Mouse (Mus musculus) CH12.LX (cell line): Measurements from ENCODE around the gene Gsto2. TPM values are rescaled to one million over a fixed set of nuclear protein-coding genes. Genes with fewer than 3 reads are reported as not detected.

ENCODE experiments used
- DNase-seq: peaks from one replicate; pipeline ENCODE4 v3.0.0-alpha.2; 2013; ENCODE audit errors: extremely low read depth
- H3K27ac ChIP-seq: 2 replicates; pipeline ENCODE4 v1.5.1; 2012; ENCODE audit warnings: low read depth, mild to moderate bottlenecking, control low read depth, moderate library complexity; ENCODE audit not compliant: insufficient read depth
- H3K27me3 ChIP-seq: replicated peaks from 2 replicates; pipeline ENCODE3; 2012; ENCODE audit warnings: inconsistent platforms
- H3K36me3 ChIP-seq, 2 experiments: replicated peaks in 1 of 2; 2 replicates each; pipeline versions ENCODE3 to v1.6.1; 2012; ENCODE audit warnings: inconsistent platforms in 1 of 2, low read length in 1 of 2, mild to moderate bottlenecking in 1 of 2, mixed read lengths in 1 of 2, moderate library complexity in 1 of 2; ENCODE audit not compliant: control insufficient read depth in 1 of 2, insufficient read depth in 1 of 2
- H3K4me1 ChIP-seq, 2 experiments: 2 replicates each; pipeline ENCODE4 v1.6.1; 2012; ENCODE audit warnings: inconsistent platforms in 1 of 2, moderate library complexity in 1 of 2; ENCODE audit not compliant: insufficient read depth in 2 of 2, control insufficient read depth in 1 of 2
- H3K4me2 ChIP-seq: 2 replicates; pipeline ENCODE4 v1.6.1; 2012; ENCODE audit warnings: low read depth, mild to moderate bottlenecking, control low read depth; ENCODE audit not compliant: poor library complexity, insufficient read depth, severe bottlenecking
- H3K4me3 ChIP-seq, 3 experiments: fragments of 150-350 bp in 1 of 3; sonication (generic) in 1 of 3; replicated peaks in 1 of 3; 2 replicates each; pipeline versions ENCODE3 to v1.5.1; 2011 to 2012; ENCODE audit warnings: low read depth in 2 of 3, low read length in 2 of 3, mild to moderate bottlenecking in 2 of 3, moderate library complexity in 2 of 3, control low read depth in 1 of 3, improper control_type of control experiment in 1 of 3, inconsistent platforms in 1 of 3, mixed read lengths in 1 of 3; ENCODE audit not compliant: poor library complexity in 1 of 3
- H3K79me2 ChIP-seq: replicated peaks from 2 replicates; pipeline ENCODE4 v1.6.1; 2012; ENCODE audit warnings: mild to moderate bottlenecking, moderate library complexity; ENCODE audit not compliant: control insufficient read depth, poor library complexity, insufficient read depth, severe bottlenecking; ENCODE audit errors: extremely low read depth
- H3K9ac ChIP-seq: 2 replicates; pipeline ENCODE4 v1.6.1; 2012; ENCODE audit warnings: low read depth, mild to moderate bottlenecking, control low read depth, moderate library complexity; ENCODE audit not compliant: insufficient read depth
- H3K9me3 ChIP-seq: replicated peaks from 2 replicates; pipeline ENCODE3; 2012; ENCODE audit warnings: low read length, inconsistent platforms, mixed read lengths
- CHD1 ChIP-seq: IDR thresholded peaks from 2 replicates; pipeline ENCODE4 v1.6.1; 2012; ENCODE audit warnings: low read depth, low read length, improper control_type of control experiment, inconsistent platforms
- CHD2 ChIP-seq: IDR thresholded peaks from 2 replicates; pipeline ENCODE4 v1.6.1; 2011; ENCODE audit warnings: low read length, improper control_type of control experiment
- CTCF ChIP-seq, 2 experiments: IDR thresholded peaks in 1 of 2; conservative IDR thresholded peaks in 1 of 2; 2 replicates each; pipeline ENCODE4 v1.5.1; 2011 to 2012; ENCODE audit warnings: low read depth in 2 of 2, low read length in 2 of 2, improper control_type of control experiment in 1 of 2, inconsistent platforms in 1 of 2, mild to moderate bottlenecking in 1 of 2, moderate library complexity in 1 of 2
- E2F4 ChIP-seq: IDR thresholded peaks from 2 replicates; pipeline ENCODE4 v1.6.1; 2011; ENCODE audit warnings: low read depth, low read length, improper control_type of control experiment; ENCODE audit not compliant: insufficient replicate concordance
- ELF1 ChIP-seq: IDR thresholded peaks from 2 replicates; pipeline ENCODE4 v1.6.1; 2014; ENCODE audit warnings: low read depth, mild to moderate bottlenecking, inconsistent platforms, low read length, improper control_type of control experiment
- EP300 ChIP-seq: IDR thresholded peaks from 2 replicates; pipeline ENCODE4 v1.6.1; 2011; ENCODE audit warnings: low read length, improper control_type of control experiment
- GABPA ChIP-seq: IDR thresholded peaks from 2 replicates; pipeline ENCODE4 v1.6.1; 2012; ENCODE audit warnings: low read depth, low read length, improper control_type of control experiment, inconsistent platforms; ENCODE audit not compliant: insufficient replicate concordance
- HCFC1 ChIP-seq: IDR thresholded peaks from 2 replicates; pipeline ENCODE4 v1.6.1; 2012; ENCODE audit warnings: low read depth, mild to moderate bottlenecking, inconsistent platforms, low read length, improper control_type of control experiment
- JUN ChIP-seq: IDR thresholded peaks from 2 replicates; pipeline ENCODE4 v1.6.1; 2011; ENCODE audit warnings: low read depth, mild to moderate bottlenecking, low read length, improper control_type of control experiment, moderate library complexity; ENCODE audit not compliant: insufficient read depth
- JUND ChIP-seq: conservative IDR thresholded peaks from 2 replicates; pipeline ENCODE4 v1.6.1; 2011; ENCODE audit warnings: low read depth, low read length, improper control_type of control experiment
- KAT2A ChIP-seq: IDR thresholded peaks from 2 replicates; pipeline ENCODE4 v1.6.1; 2012; ENCODE audit warnings: low read length, improper control_type of control experiment, inconsistent platforms; ENCODE audit not compliant: insufficient replicate concordance
- MAX ChIP-seq: IDR thresholded peaks from 2 replicates; pipeline ENCODE4 v1.6.1; 2011; ENCODE audit warnings: low read length, improper control_type of control experiment
- MAZ ChIP-seq: IDR thresholded peaks from 2 replicates; pipeline ENCODE4 v1.6.1; 2012; ENCODE audit warnings: low read depth, mild to moderate bottlenecking, inconsistent platforms, low read length, improper control_type of control experiment, moderate library complexity
- MXI1 ChIP-seq: IDR thresholded peaks from 2 replicates; pipeline ENCODE4 v1.6.1; 2011; ENCODE audit warnings: mild to moderate bottlenecking, low read depth, low read length, improper control_type of control experiment
- MYC ChIP-seq: IDR thresholded peaks from 2 replicates; pipeline ENCODE4 v1.6.1; 2011; ENCODE audit warnings: low read depth, mild to moderate bottlenecking, improper control_type of control experiment, low read length
- NRF1 ChIP-seq: IDR thresholded peaks from 2 replicates; pipeline ENCODE4 v1.6.1; 2014; ENCODE audit warnings: low read depth, mild to moderate bottlenecking, inconsistent platforms, low read length, improper control_type of control experiment, moderate library complexity
- POLR2AphosphoS2 ChIP-seq: IDR thresholded peaks from 2 replicates; pipeline ENCODE4 v1.6.1; 2011; ENCODE audit warnings: low read depth, low read length, improper control_type of control experiment
- RCOR1 ChIP-seq: conservative IDR thresholded peaks from 2 replicates; pipeline ENCODE4 v1.6.1; 2012; ENCODE audit warnings: low read depth, mild to moderate bottlenecking, inconsistent platforms, low read length, improper control_type of control experiment
- SMC3 ChIP-seq: IDR thresholded peaks from 2 replicates; pipeline ENCODE4 v1.6.1; 2011; ENCODE audit warnings: low read depth, low read length, improper control_type of control experiment
- TCF12 ChIP-seq: IDR thresholded peaks from 2 replicates; pipeline ENCODE4 v1.6.1; 2014; ENCODE audit warnings: low read depth, mild to moderate bottlenecking, inconsistent platforms, low read length, improper control_type of control experiment
- UBTF ChIP-seq: IDR thresholded peaks from 2 replicates; pipeline ENCODE4 v1.6.1; 2012; ENCODE audit warnings: low read depth, mild to moderate bottlenecking, inconsistent platforms, low read length, improper control_type of control experiment, moderate library complexity
- USF2 ChIP-seq: conservative IDR thresholded peaks from 2 replicates; pipeline ENCODE4 v1.6.1; 2011; ENCODE audit warnings: low read depth, low read length, improper control_type of control experiment
- ZC3H11A ChIP-seq: IDR thresholded peaks from 2 replicates; pipeline ENCODE4 v1.6.1; 2012; ENCODE audit warnings: low read depth, mild to moderate bottlenecking, inconsistent platforms, low read length, improper control_type of control experiment
- ZKSCAN1 ChIP-seq: IDR thresholded peaks from 2 replicates; pipeline ENCODE4 v1.6.1; 2012; ENCODE audit warnings: low read depth, inconsistent platforms, low read length, improper control_type of control experiment, borderline replicate concordance
- ZMIZ1 ChIP-seq: IDR thresholded peaks from 2 replicates; pipeline ENCODE4 v1.6.1; 2012; ENCODE audit warnings: low read depth, mild to moderate bottlenecking, inconsistent platforms, low read length, improper control_type of control experiment
- ZNF384 ChIP-seq: IDR thresholded peaks from 2 replicates; pipeline ENCODE4 v1.6.1; 2012; ENCODE audit warnings: low read depth, low read length, improper control_type of control experiment, inconsistent platforms
- dilution Hi-C: fragments of 300-500 bp; cut with MboI; formaldehyde crosslinking; loops from 2 replicates; pipeline ENCODE4 v1.14.3; 2020; ENCODE audit warnings: low sequenced_read_pairs; ENCODE audit not compliant: extremely low pct_unique_long_range_greater_than_20kb, extremely low pct_ligation_motif_present
- in situ Hi-C: fragments of 300-500 bp; cut with MboI; formaldehyde crosslinking; loops from 3 replicates; pipeline ENCODE4 v1.14.3; 2019; ENCODE audit warnings: low sequenced_read_pairs, low pct_ligation_motif_present, low pct_unique_long_range_greater_than_20kb, mixed read lengths
- polyA plus RNA-seq: library from polyadenylated mRNA; unstranded; fragments of >175 nt; gene quantifications from 2 replicates; pipeline ENCODE4 v1.2.1, GENCODE M21; 2012; ENCODE audit warnings: low read depth; ENCODE audit not compliant: insufficient read length
- total RNA-seq, 2 experiments: library from RNA; depleted of rRNA; stranded (reverse); fragments of 300-350 nt in 1 of 2; fragments of >200 nt in 1 of 2; gene quantifications; 2 replicates each; pipeline ENCODE4 v1.2.3; 2012 to 2014

Gene Gsto2
- total and polyA plus RNA-seq, 3 experiments: 0.49 to 1.4 (median 1.3) TPM

GRCm38 (mm10) chr19:47893092-47893491 is 27.8 kb downstream of the Gsto2 start:
- no peak overlapping the region for H3K4me2 ChIP-seq
- DNase-seq: no peak
- no peaks in the 10 kb centered on the region for H3K9me3 ChIP-seq
- no peak overlapping the region for H3K4me3 ChIP-seq
- H3K9ac ChIP-seq: no peak overlapping the region
- TF ChIP-seq E2F4 (no peak), NRF1 (no peak), MXI1 (no peak), USF2 (no peak), MAZ (no peak), HCFC1 (no peak), ZC3H11A (no peak), UBTF (no peak), MAX (no peak), JUND (no peak), CHD1 (no peak), CHD2 (no peak), ZNF384 (no peak)
- peaks cover 8 to 23% of the 10 kb centered on the region in 2 experiments for H3K4me1 ChIP-seq
- peaks cover 35 to 58% of the 10 kb centered on the region in 2 experiments for H3K36me3 ChIP-seq
- dilution Hi-C loops: no loop called here
- in situ Hi-C loops: no loop called here
- no peaks in the 10 kb centered on the region for H3K27me3 ChIP-seq
- no peaks in the 10 kb centered on the region for H3K79me2 ChIP-seq
- no peak overlapping the region for H3K27ac ChIP-seq

GRCm38 (mm10) chr19:47898472-47899079 is 33.2 kb downstream of the Gsto2 start:
- in situ Hi-C loops: no loop called here
- no peak for TF ChIP-seq ZMIZ1
- TF ChIP-seq RCOR1: no peak
- no peak for TF ChIP-seq MAX
- TF ChIP-seq ZKSCAN1: no peak
- no peak for TF ChIP-seq ZC3H11A
- TF ChIP-seq MYC: no peak
- TF ChIP-seq HCFC1: no peak
- TF ChIP-seq GABPA: no peak
- TF ChIP-seq TCF12: no peak
- no peak for TF ChIP-seq SMC3
- TF ChIP-seq ZNF384: no peak
- no peak for TF ChIP-seq ELF1
- no peak for TF ChIP-seq NRF1
- TF ChIP-seq EP300: no peak
- no peak for TF ChIP-seq CTCF (conservative IDR thresholded peaks at IDR 0.05 in 1 of 2, IDR thresholded peaks at IDR 0.05 in 1 of 2; ENCODE audit: low read depth in 2 of 2, low read length in 2 of 2)
- no peak for TF ChIP-seq CHD2
- TF ChIP-seq KAT2A: no peak
- no peak for TF ChIP-seq POLR2AphosphoS2
- TF ChIP-seq JUN: no peak
- H3K4me1 ChIP-seq: peaks cover 0 to 6% of the 10 kb centered on the region in 2 experiments; a peak in 2 of 4 replicates
- no peak overlapping the region for H3K4me3 ChIP-seq
- no peaks in the 10 kb centered on the region for H3K9me3 ChIP-seq
- no peak overlapping the region for H3K9ac ChIP-seq
- no peak overlapping the region for H3K27ac ChIP-seq
- dilution Hi-C loops: no loop called here
- peaks cover 42 to 95% of the 10 kb centered on the region in 2 experiments for H3K36me3 ChIP-seq
- no peak for DNase-seq
- no peaks in the 10 kb centered on the region for H3K27me3 ChIP-seq
- no peaks in the 10 kb centered on the region for H3K79me2 ChIP-seq
- H3K4me2 ChIP-seq: no peak overlapping the region
